Mouse (Mus musculus) heart, embryonic 14.5 days (tissue): ENCODE results near the gene Vps36. TPM values are rescaled to one million over a fixed set of nuclear protein-coding genes. Genes with fewer than 3 reads are reported as not detected.

ENCODE experiments used
- ATAC-seq: fragments of 200-750 bp; cut with Nextera tagmentation; 2 replicates; pipeline ENCODE4 v1.8.0; 2017; ENCODE audit warnings: low read depth, moderate TSS enrichment; ENCODE audit not compliant: insufficient number of reproducible peaks, insufficient read depth, low FRiP score
- H3K27ac ChIP-seq, 2 experiments: fragments of 200-500 bp in 1 of 2; fragments of 300-500 bp in 1 of 2; sonication (generic) in 1 of 2; replicated peaks in 1 of 2; 2 replicates each; pipeline ENCODE4 v1.5.1; 2012 to 2014; ENCODE audit warnings: low read depth in 2 of 2, low read length in 2 of 2, control low read depth in 1 of 2, mild to moderate bottlenecking in 1 of 2, mixed read lengths in 1 of 2; ENCODE audit not compliant: control insufficient read depth in 1 of 2, insufficient read depth in 1 of 2
- H3K27me3 ChIP-seq: fragments of 300-500 bp; sonication (generic); 2 replicates; pipeline ENCODE4 v1.6.1; 2014; ENCODE audit warnings: mild to moderate bottlenecking, low read length, control low read depth; ENCODE audit not compliant: control insufficient read depth, insufficient read depth
- H3K36me3 ChIP-seq: fragments of 300-500 bp; sonication (generic); 2 replicates; pipeline ENCODE4 v1.6.1; 2014; ENCODE audit warnings: mild to moderate bottlenecking, control low read depth, low read length, mixed read lengths; ENCODE audit not compliant: control insufficient read depth, insufficient read depth
- H3K4me1 ChIP-seq, 2 experiments: fragments of 200-500 bp in 1 of 2; fragments of 300-500 bp in 1 of 2; sonication (generic) in 1 of 2; 2 replicates each; pipeline ENCODE4 v1.6.1; 2012 to 2014; ENCODE audit warnings: low read length in 2 of 2, control low read depth in 1 of 2, mixed read lengths in 1 of 2; ENCODE audit not compliant: control insufficient read depth in 2 of 2, insufficient read depth in 2 of 2
- H3K4me2 ChIP-seq: fragments of 300-500 bp; sonication (generic); 2 replicates; pipeline ENCODE4 v1.6.1; 2014; ENCODE audit warnings: mild to moderate bottlenecking, low read length
- H3K4me3 ChIP-seq, 2 experiments: fragments of 200-500 bp in 1 of 2; fragments of 300-500 bp in 1 of 2; sonication (generic) in 1 of 2; 2 replicates each; pipeline ENCODE4 v1.5.1; 2012 to 2014; ENCODE audit warnings: low read length in 2 of 2, mild to moderate bottlenecking in 2 of 2, control low read depth in 1 of 2, low read depth in 1 of 2, moderate library complexity in 1 of 2; ENCODE audit not compliant: control insufficient read depth in 1 of 2, insufficient read depth in 1 of 2
- H3K9ac ChIP-seq: fragments of 300-500 bp; sonication (generic); 2 replicates; pipeline ENCODE4 v1.6.1; 2014; ENCODE audit warnings: mild to moderate bottlenecking, low read length
- H3K9me3 ChIP-seq: fragments of 300-500 bp; sonication (generic); 2 replicates; pipeline ENCODE4 v1.6.1; 2016; ENCODE audit warnings: low read length, control low read depth; ENCODE audit not compliant: control insufficient read depth
- WGBS: fragments of 180-500 bp; shearing (Covaris S2); extraction: QIAGEN DNeasy Blood & Tissue Kit; methylation state at CpG from one replicate; pipeline ENCODE4 v1.1.7; 2014; 5-methylcytosine and 5-hydroxymethylcytosine counted together
- polyA plus RNA-seq: library from polyadenylated mRNA; unstranded; fragments of >200 nt; fragmentation: Nextera tagmentation; extraction: Ambion mirVana; gene quantifications from 2 replicates; pipeline ENCODE4 v1.2.1, GENCODE M21; 2014

Gene Vps36
- 22.4 and 24.2 TPM in 2 replicates for polyA plus RNA-seq

GRCm38 (mm10) chr8:22192660-22193431, at the start of gene Vps36:
Gene Vps36 (plus strand): TSS chr8:22192809.
- Histone ChIP-seq H3K4me3 (peak within 1 kb of the TSS; percentile 81 to 82), H3K27me3 (no peaks in the 10 kb centered on the region), H3K9me3 (no peaks in the 10 kb centered on the region), H3K36me3 (no peaks in the 10 kb centered on the region), H3K9ac (peak within 1 kb of the TSS; percentile 94), H3K4me2 (peak within 1 kb of the TSS; percentile 72), H3K27ac (peak within 1 kb of the TSS; percentile 96 to 98), H3K4me1 (peaks cover 2 to 6% of the 10 kb centered on the region in 2 experiments; a peak in 3 of 4 replicates)
- peak; percentile 90 for ATAC-seq
- under 1% methylated on average over 73 of the region's 73 CpGs for WGBS

- 23% methylated on average over 1 of the region's 1 CpGs for WGBS
- Histone ChIP-seq H3K4me2 (no peak overlapping the region), H3K9ac (no peak overlapping the region), H3K27me3 (no peaks in the 10 kb centered on the region), H3K9me3 (no peaks in the 10 kb centered on the region), H3K4me3 (no peak overlapping the region), H3K27ac (peak overlapping the region; percentile 37 to 49; a peak in 3 of 4 replicates), H3K36me3 (peaks cover 19% of the 10 kb centered on the region), H3K4me1 (peaks cover 0 to 3% of the 10 kb centered on the region in 2 experiments; a peak in 1 of 4 replicates)
- ATAC-seq = no peak
These were observed 48.7 kb upstream of the Vps36 start for GRCm38 (mm10) chr8:22143764-22144491.

- H3K9ac ChIP-seq = no peak overlapping the region
- H3K4me3 ChIP-seq = no peak overlapping the region
- no peak overlapping the region for H3K4me2 ChIP-seq
- WGBS = 79% methylated on average over 6 of the region's 6 CpGs
- H3K4me1 ChIP-seq = peaks cover 0 to 6% of the 10 kb centered on the region in 2 experiments; a peak in 1 of 4 replicates
- ATAC-seq = no peak
- no peaks in the 10 kb centered on the region for H3K9me3 ChIP-seq
- H3K27me3 ChIP-seq = no peaks in the 10 kb centered on the region
- peaks cover 21% of the 10 kb centered on the region for H3K36me3 ChIP-seq
- no peak overlapping the region for H3K27ac ChIP-seq
These were observed 46.8 kb upstream of the Vps36 start for GRCm38 (mm10) chr8:22145831-22146230.

GRCm38 (mm10) chr8:22147706-22148366, 44.8 kb upstream of the Vps36 start:
- H3K4me3 ChIP-seq = no peak overlapping the region
- 79% methylated on average over 9 of the region's 9 CpGs for WGBS
- H3K9me3 ChIP-seq = no peaks in the 10 kb centered on the region
- peaks cover 14% of the 10 kb centered on the region for H3K36me3 ChIP-seq
- H3K4me2 ChIP-seq = no peak overlapping the region
- peaks cover 0 to 6% of the 10 kb centered on the region in 2 experiments; a peak in 1 of 4 replicates for H3K4me1 ChIP-seq
- H3K9ac ChIP-seq = no peak overlapping the region
- H3K27ac ChIP-seq = no peak overlapping the region
- ATAC-seq = no peak
- H3K27me3 ChIP-seq = no peaks in the 10 kb centered on the region

GRCm38 (mm10) chr8:22148367-22148740, 44.3 kb upstream of the Vps36 start:
- no peak for ATAC-seq
- Histone ChIP-seq H3K4me1 (peaks cover 0 to 6% of the 10 kb centered on the region in 2 experiments; a peak in 1 of 4 replicates), H3K27ac (no peak overlapping the region), H3K36me3 (peaks cover 14% of the 10 kb centered on the region), H3K27me3 (no peaks in the 10 kb centered on the region), H3K4me3 (no peak overlapping the region), H3K4me2 (no peak overlapping the region), H3K9ac (no peak overlapping the region), H3K9me3 (no peaks in the 10 kb centered on the region)
- WGBS = 87% methylated on average over 7 of the region's 7 CpGs

GRCm38 (mm10) chr8:22149643-22150344, 42.8 kb upstream of the Vps36 start:
- H3K4me3 ChIP-seq = no peak overlapping the region
- no peaks in the 10 kb centered on the region for H3K9me3 ChIP-seq
- peaks cover 21% of the 10 kb centered on the region for H3K36me3 ChIP-seq
- no peaks in the 10 kb centered on the region for H3K27me3 ChIP-seq
- H3K27ac ChIP-seq = peak overlapping the region; percentile 15 to 24; a peak in 3 of 4 replicates
- peaks cover 0 to 3% of the 10 kb centered on the region in 2 experiments; a peak in 1 of 4 replicates for H3K4me1 ChIP-seq
- H3K9ac ChIP-seq = no peak overlapping the region
- H3K4me2 ChIP-seq = no peak overlapping the region
- 82% methylated on average over 11 of the region's 11 CpGs for WGBS
- no peak for ATAC-seq

GRCm38 (mm10) chr8:22150345-22150663, 42.3 kb upstream of the Vps36 start:
- H3K9me3 ChIP-seq = no peaks in the 10 kb centered on the region
- 66% methylated on average over 3 of the region's 3 CpGs for WGBS

More at GRCm38 (mm10) chr8:22150345-22150663, 42.3 kb upstream of the Vps36 start:
- no peak overlapping the region for H3K27ac ChIP-seq
- no peak overlapping the region for H3K4me3 ChIP-seq
- H3K27me3 ChIP-seq = no peaks in the 10 kb centered on the region
- H3K9ac ChIP-seq = no peak overlapping the region
- H3K36me3 ChIP-seq = peaks cover 24% of the 10 kb centered on the region
- peaks cover 0 to 3% of the 10 kb centered on the region in 2 experiments; a peak in 1 of 4 replicates for H3K4me1 ChIP-seq
- no peak overlapping the region for H3K4me2 ChIP-seq
- ATAC-seq = no peak
